Mouse (Mus musculus): ENCODE measurements around the gene Ppp1r14a.
A peak's percentile ranks its signal among the peaks of the same experiment; 100 is the strongest.

Ppp1r14a gene

GRCm38 (mm10) chr7:29279261-29279660, 9.8 kb upstream of the Ppp1r14a start:
- DNase-seq (ENCODE audit: low read depth, low spot score) = no peak

DNA sequence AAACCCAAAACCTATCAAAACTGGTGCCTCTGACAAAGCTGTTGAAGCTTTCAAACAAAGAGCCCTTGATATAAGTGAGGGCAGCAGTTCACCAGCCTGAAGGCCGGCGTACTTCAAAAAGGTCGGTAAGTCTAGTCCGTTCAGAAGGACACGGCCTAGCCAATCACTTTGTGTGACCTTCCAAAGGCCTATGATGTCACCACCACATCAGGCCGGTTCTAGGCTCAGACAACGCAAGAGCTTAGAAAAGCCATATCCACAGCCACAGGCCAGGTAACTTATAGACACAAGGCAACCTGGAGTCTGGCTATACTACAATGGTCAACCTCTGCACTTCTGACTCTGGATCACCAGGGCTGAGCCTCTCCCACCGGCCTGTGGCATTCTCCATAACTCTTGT, 9.2 kb upstream of the Ppp1r14a start:
- DNase-seq (ENCODE audit: low read depth, low spot score) = no peak

DNA sequence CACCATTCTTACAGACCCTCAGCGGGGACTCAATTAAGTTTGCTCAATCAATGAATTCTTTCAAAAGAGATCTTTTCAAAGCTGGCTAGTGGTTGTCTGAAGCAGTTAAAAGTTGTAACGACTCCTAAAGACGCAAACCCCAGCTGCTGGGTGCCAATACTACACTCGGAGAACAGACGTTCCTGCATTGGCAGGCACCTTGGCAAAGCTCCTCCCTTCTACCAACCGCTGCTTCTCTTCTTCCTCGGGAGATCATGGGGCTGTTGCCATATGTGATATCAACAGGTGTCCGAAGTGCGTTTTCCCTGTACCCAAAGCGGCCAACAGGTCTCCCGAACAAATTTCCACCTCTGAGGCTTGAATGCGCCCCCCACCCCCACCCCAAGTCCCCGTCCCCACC, 8.3 kb upstream of the Ppp1r14a start:
- no peak for DNase-seq (ENCODE audit: low read depth, low spot score)

- no peak for DNase-seq (ENCODE audit: low read depth, low spot score)
These were observed 7.7 kb upstream of the Ppp1r14a start, which contains the start of gene Spint2 for GRCm38 (mm10) chr7:29281201-29282073. Spint2 (minus strand) TSS chr7:29281912.

DNA sequence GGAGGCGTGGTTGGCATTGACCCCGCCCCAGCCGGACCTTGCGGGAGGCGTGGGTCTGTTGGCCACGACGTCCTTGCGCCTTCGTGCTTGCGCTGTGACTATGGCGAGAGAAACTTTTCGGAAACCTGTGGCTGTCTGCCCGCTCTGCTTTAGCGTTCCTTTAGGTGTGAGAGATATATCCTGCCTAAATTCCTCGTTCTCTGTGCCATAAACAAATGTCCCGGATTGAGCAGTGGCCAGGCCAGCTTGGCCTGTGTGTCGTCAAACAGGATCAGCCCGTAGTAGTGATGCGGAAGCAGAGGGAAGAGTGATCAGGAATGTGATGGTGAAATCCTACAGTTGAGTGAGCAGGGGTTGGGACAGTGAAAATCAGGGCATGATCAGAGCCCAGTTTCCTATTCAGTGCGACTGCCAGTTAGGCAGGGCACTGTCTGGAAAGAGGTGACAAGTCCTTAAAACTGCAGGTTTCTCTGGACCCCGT, 7.0 kb upstream of the Ppp1r14a start:
- no peak for DNase-seq (ENCODE audit: low read depth, low spot score)

DNA sequence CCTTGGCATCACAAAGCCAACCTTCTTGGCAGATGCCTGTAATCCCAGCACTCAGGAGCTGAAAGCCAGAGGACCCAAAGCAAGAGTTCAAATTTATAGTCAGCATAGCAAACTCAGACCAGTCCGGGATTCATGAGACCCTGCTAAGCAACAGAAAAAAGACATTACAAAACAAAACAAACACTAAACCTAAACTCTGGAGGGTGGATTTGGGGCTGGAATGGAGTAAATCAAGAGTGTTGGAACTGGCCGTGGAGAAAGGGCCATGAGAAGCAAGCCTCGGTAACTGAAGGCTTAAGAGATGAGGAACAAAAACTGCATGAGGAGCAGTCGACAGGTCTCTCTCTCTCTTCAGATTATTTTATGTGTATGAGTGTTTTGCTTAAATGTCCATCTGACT, 5.2 kb upstream of the Ppp1r14a start:
- no peak for DNase-seq (ENCODE audit: low read depth, low spot score)

DNA sequence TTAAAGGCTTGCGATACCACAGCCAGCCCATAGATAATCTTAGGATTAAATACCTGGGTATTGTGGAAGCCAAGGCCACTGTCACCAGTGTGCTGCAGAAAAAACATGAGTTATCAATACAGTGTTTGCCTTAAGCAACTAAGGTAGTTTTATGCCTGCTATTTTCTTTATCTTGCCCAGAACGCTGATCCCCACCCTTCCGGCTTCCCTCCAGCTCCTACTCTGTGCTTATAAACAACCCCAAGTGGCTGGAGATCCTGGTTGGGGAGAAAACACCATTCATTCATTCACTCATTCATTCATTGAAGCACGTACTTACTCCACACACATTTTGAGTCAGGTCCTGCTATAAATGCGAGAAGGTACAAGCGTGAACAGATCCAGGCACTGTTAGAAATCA, 4.6 kb upstream of the Ppp1r14a start:
- no peak for DNase-seq (ENCODE audit: low read depth, low spot score)

GRCm38 (mm10) chr7:29287481-29287880, 1.6 kb upstream of the Ppp1r14a start:
- DNase-seq (ENCODE audit: low read depth, low spot score) = no peak

- DNase-seq (ENCODE audit: low read depth, low spot score) = no peak
These were observed 1.0 kb upstream of the Ppp1r14a start for GRCm38 (mm10) chr7:29288079-29288478.

DNA sequence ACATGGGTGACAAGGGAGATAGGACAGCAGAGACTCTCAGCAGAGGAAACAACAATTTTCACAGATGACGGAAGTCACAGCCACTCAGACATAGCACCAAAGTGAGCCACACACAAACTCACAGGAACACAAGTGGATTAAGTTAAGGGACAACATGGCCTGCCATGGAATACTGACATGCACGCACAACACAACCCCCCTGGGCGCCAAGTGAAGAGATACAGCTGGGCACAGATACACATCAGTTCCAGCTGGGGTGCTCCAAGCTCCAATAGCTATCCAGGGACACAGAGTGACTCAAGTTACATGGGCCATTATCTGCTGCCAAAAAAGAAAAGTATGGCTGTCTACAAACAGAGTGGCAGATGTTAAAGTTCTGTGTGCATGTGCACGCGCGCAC, 748 bp downstream of the Ppp1r14a start:
- no peak for DNase-seq (ENCODE audit: low read depth, low spot score)

GRCm38 (mm10) chr7:29290691-29291485, 1.8 kb downstream of the Ppp1r14a start:
- no peak for DNase-seq (ENCODE audit: low read depth, low spot score)

GRCm38 (mm10) chr7:29291616-29292457, 2.7 kb downstream of the Ppp1r14a start:
- DNase-seq (ENCODE audit: low read depth, low spot score) = no peak

DNA sequence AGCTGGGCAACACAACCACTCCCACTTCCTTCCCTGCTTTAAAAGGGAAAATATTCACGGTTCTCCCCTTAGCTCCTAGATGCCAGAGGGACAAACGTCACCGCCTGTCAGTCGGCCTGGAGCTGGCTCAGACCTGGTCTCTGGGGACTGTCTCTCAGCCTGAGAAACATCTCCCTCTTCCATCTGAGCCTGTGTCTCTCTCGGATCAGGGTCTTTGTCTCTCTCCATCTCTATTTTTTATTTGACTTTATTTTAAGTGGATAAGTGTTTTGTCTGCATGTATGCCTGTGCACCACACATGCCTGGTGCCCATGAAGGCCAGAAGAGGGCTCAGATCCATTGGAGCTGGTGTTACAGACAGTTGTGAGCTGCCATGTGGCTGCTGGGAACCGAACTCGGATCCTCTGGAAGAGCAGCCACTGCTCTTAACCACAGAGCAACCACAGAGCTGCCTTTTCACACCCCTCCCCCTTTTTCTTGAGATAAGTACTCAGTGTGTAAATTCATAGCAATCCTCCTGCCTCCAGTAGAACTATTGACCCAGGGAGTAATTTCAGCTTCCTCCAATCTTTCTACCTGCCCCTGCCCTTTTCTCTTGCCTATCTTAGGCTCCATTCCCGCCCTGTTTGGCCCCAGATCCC, 3.5 kb downstream of the Ppp1r14a start:
- DNase-seq (ENCODE audit: low read depth, low spot score) = no peak

DNA sequence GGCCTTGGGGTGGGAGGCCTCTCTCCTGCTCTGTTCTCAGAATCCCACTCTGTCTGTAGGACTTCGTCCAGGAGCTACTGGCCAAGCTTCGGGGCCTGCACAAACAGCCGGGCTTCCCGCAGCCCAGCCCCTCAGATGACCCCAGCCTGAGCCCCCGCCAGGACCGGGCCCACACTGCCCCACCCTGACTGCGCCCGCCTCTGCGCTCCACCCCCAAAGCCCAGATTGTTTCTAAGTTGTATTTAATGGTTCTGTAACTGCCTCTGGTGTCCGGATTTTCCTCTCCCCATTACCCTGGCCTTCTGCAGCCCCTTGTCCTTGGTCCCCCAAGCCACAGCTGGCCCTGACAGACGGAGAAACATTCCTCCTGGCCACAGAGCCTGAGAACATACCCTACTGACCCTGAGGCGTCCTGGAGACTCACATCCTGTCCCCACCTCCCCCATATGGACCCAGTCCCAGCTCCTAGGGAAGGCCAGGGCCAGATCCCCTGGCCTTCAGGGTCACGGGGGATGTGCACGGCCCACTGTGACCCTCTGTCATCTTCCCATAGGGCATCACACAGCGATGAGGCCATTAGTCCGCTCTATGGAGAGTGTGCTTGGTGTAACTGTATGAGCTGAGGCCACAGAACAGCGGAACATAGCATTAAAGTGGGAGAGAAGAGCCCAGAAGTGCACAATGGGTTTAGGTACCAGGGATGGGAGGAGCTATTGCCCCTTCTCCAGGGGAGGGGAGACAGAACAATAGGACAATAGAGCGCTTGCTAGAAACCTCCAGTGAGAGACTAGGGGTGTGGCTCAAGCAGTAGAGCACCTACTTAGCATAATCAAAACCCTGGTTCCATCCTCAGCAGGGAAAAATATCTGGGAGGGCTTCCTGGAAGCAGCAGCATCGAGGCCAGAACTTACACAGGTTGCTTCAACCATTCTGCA, 4.3 kb downstream of the Ppp1r14a start:
- no peak for DNase-seq (ENCODE audit: low read depth, low spot score)

DNA sequence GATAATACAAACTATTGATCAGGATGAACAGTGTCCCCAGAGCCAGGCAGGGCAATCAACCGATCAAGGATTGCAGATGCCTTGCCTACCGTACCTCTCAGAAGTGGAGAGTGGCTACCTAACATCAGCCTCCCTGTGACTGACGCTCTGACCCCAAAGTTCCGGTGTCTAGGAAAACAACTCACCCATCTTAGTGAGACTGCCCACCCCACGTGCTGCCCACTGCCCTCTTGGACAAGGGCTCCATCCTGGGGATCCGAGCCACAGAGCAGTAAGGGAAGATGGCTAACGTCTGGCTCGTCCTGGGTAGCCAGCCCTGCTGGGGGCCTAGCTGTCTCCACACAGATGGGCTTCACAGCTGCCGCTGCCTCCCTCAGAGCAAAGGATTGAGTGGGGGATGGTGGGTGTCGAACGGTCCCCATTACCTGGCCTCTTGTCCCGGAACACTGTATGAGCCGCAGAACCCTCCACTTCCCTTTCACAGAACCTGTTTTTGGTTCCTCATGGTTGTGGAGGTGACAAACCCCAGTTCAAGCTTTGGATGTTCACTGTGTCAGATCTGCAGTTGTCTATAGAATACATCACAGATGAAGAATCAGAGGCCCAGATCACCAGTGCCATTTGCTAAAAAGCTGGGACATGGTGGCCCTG, 5.1 kb downstream of the Ppp1r14a start:
- no peak for DNase-seq (ENCODE audit: low read depth, low spot score)

- no peak for DNase-seq (ENCODE audit: low read depth, low spot score)
These were observed 6.9 kb downstream of the Ppp1r14a start for GRCm38 (mm10) chr7:29295861-29296647.

- DNase-seq (ENCODE audit: low read depth, low spot score) = peak; percentile 67
These were observed 7.9 kb downstream of the Ppp1r14a start for GRCm38 (mm10) chr7:29296998-29297397.

DNA sequence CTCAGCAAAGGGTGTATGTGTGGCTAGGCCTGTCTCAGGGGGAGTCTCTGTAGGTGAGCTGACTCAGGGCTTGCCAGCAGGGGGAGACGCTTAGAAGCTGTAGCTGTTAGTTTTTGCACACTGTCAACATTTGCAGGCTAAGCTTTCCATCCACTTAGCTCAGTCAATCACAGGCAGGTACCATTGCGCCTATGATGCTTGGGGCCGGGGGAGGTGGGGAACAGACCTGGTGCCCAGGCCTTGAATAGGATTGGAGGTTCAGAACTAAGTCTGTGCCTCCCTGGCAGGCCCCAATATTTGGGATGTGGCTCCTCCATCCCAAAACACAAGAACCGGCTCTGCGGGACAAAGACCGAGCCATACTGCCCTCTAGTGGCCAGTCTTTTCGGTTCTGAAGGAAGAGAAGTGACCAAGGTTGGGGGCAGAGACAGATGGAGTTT, 12.0 kb downstream of the Ppp1r14a start:
- no peak for DNase-seq (ENCODE audit: low read depth, low spot score)

- DNase-seq (ENCODE audit: low read depth, low spot score) = no peak
These were observed 13.5 kb downstream of the Ppp1r14a start for GRCm38 (mm10) chr7:29302641-29303040.
